Mouse (Mus musculus): ENCODE measurements at regions not wholly inside any gene's neighbourhood (a gene's known extent, or its start where the extent isn't known, plus 50 kb on each side); places are given as distances from the start of the nearest gene placed in this dataset.
A peak's percentile ranks its signal among the peaks of the same experiment; 100 is the strongest.
"Not testable (repeated sequence)": the region's sequence is repeated elsewhere in the genome, so short reads cannot be mapped to it uniquely, and the experiment has no call there.

DNA sequence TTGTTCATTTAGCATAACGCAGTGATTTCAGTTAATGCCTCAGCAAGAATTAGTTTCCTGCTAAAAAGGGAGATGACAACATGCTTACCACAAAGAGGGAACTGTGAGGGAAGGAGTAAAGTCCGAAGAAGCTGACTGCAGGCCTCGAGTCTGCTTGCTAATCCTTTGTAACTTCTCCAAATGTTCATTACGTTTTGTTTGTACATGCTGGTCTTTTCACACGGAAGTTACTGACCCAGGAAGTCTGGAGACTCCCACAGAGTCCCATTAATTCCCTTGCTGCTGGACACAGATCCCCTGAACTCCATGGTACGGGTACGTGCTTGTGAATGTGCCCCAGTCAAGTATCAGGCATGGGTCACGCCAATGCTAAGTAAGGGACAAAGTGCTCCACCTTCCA is 415.9 kb downstream of the Gja1 start:
- DNase-seq, result no peak

DNA sequence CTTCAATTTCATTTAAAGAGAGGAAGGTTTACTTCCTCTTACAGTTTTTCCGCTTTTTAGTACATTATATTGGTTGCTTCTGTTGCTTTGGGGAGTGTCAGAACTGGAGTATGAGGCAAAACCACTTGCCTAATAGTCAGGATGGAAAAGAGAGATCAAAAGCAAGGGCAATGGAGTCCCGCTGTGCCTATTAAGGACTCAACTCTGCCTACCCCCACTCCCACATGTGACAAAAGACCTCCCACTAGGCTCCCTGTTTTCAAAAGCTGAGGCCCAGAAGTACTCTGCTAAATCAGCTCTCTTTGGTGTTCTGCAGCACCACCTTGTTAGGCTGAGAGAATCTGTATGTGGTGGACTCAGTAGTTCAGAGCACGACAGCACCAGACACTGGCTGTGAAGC is 418.3 kb downstream of the Gja1 start:
- no peak for DNase-seq

DNA sequence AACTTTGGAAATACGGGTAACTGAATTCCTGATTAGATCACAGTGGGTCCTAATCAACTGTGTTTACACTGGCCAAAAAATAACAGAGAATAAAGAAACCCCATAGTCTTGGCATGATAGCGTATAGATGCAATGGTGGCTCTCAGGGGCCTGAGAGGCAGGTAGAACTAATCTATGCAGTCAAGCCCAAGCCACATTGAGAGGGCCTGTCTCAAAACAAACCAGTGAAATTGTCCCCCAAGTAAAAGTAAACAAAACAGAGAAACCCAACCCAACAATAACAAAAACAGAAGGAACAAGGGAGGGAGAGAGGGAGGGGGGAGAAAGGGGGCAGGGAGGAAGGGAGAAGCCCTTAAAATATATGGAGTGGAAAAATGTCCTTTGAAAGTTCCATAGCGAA is 422.2 kb downstream of the Gja1 start:
- no peak for DNase-seq

GRCm38 (mm10) chr10:56799745-56800144 is 422.6 kb downstream of the Gja1 start:
- no peak for DNase-seq

- no peak for DNase-seq
These were observed 431.9 kb downstream of the Gja1 start for GRCm38 (mm10) chr10:56809006-56809405.

DNA sequence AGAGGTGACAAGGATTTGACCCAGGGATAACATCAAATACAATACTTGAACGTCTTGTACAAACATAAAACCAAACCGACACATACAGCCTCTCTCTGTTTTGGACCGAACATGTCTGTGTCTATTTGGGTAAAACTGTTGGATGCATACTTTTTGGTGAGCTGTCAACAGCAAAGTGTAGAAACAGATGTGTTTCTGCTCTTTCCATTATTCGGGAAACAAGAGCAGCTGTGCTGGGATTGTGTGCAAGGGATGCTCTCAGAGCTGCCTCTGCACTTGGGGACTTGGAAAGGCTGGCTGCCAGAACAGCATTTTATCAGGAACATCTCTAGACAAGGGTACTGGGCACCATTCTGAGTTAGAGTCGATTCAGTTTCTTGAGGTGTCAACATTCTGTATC is 445.0 kb downstream of the Gja1 start:
- no peak for DNase-seq

DNA sequence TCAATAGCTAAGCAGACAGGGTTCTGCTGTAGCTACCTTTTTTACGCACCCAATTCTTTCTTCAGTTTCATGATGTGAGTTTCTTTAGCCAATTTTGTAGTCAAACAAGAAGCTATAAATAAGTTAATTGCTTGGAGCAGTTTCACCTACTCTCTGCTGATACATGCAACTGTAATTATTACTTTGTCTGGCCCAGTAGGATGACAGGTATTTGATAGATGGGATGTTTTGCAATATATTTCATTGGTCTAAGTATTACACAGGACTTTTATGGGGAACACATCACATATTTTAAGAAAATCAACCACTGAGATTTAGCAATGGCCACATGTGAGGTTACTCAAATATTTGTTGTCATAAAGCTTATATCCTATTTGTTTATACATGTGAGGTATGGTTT is 454.2 kb downstream of the Gja1 start:
- DNase-seq, result no peak

GRCm38 (mm10) chr10:56831966-56832365 is 454.8 kb downstream of the Gja1 start:
- DNase-seq, result no peak

DNA sequence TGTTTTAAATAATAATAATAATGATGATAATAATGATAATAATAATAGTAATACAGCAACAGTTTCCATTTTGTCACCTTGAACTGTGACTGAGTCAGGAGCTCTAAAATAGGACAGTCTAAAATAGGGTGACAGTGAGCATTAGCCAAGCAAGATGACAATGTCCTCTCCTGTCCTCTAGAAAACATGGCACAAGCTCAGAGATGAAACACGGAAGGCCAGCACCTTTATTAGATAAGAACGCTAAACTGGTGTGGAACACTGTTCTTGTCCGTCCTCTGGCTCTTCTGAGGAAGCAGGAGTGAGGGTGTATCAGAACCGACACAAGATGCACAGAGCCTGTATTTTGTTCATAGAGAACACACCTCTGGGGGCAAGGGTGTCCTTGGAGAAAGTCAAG is 459.0 kb downstream of the Gja1 start:
- no peak for DNase-seq

- DNase-seq, result no peak
These were observed 461.9 kb downstream of the Gja1 start for GRCm38 (mm10) chr10:56839006-56839495.

- no peak for DNase-seq
These were observed 462.4 kb downstream of the Gja1 start for GRCm38 (mm10) chr10:56839545-56839944.

GRCm38 (mm10) chr10:56840732-56841131 is 463.6 kb downstream of the Gja1 start:
- peak in 1 of 2 experiments; percentile 41 for DNase-seq

DNA sequence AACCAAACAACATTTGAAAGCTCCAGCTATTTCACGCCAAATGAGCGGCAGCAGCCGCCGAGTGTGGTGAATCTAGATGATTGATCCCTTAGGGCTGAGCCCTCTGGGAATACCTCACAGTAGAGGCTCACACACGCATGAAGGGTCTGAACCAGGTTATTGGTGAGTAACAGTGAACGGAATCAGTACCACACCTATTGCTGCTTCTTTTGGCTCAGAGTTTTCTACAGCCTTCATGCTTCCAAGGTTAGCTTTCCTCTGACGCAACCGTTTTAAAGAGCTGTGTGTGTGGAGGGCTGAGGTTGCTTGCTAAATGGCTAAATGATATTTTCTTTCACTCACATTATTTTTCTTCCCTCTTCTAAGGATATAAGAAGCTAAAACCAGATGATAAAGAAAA is 464.4 kb downstream of the Gja1 start:
- DNase-seq, result no peak

- DNase-seq, result peak in 1 of 2 experiments; percentile 37
These were observed 464.8 kb downstream of the Gja1 start for GRCm38 (mm10) chr10:56841973-56842372.

DNA sequence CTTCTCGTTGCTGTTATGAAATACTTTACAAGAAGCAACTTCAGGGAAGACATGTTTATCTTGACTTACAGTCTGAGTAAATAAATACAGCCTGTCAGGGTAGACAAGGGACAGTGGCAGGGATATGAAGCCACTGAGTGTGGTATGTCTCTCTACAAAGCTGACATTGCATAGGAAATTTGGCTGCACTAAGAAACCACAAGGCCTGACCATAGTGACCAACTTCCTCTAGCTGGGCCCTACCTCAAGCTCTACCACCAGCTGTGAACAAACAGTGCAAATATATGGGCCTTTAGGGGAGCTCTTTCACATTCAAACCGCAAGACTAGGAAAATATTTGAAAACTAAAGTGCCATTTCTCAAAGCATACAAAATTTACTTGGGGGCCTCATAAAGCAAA is 475.4 kb downstream of the Gja1 start:
- DNase-seq, result no peak

- DNase-seq, result no peak
These were observed 479.1 kb downstream of the Gja1 start for GRCm38 (mm10) chr10:56856186-56856585.

DNA sequence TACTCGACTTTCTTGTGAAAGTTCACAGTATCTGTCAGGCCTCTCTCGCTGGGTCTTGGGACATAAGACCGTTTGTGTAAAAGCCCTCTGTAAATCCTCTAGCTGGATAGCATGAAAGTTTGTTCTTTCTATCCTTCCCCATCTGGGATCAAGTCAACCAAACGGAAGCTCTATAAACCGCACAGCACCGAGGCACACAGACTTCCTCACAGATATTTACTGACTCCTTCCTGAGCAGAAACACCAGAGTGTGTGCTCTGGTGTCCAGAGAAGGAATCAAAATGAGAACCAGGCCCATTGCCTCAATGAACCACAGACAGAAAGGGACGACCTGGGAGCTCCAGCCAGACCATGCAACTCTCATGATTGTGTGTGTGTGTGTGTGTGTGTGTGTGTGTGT is 502.6 kb downstream of the Gja1 start:
- no peak for DNase-seq

- DNase-seq, result peak in 1 of 2 experiments; percentile 19
These were observed 503.0 kb downstream of the Gja1 start for GRCm38 (mm10) chr10:56880154-56880591.

GRCm38 (mm10) chr10:56884456-56885410 is 507.6 kb downstream of the Gja1 start:
- no peak for DNase-seq

GRCm38 (mm10) chr10:56891530-56891929 is 514.4 kb downstream of the Gja1 start:
- not testable (repeated sequence) for DNase-seq

- no peak for DNase-seq
These were observed 515.6 kb downstream of the Gja1 start for GRCm38 (mm10) chr10:56892666-56893209.

DNA sequence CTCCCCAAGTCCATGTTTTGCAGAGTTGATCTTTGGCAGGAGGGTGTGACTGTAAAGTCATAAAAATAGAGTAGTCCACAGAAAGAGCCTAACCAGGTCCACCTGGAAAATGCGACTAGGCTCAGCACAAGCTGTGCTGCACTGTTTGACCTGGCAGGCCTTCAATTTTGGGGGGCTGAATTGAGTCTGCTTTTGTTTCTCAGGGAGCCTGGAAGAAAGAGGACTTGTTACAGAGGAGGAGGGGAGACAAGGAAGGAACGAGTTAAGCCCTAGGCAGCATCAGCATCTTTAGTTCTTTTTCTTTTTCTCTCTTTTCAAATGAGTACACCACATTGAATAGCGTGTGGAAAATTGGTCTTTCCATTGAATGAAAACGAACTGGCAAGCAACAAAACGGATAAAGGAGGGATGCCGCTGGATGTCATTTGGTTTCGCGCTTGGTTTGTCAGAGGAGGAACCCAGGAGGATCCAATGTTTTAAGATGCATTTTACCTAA is 516.1 kb downstream of the Gja1 start:
- no peak for DNase-seq

- DNase-seq, result no peak
These were observed 522.6 kb downstream of the Gja1 start for GRCm38 (mm10) chr10:56899640-56900274.
